Mouse (Mus musculus): Measurements from ENCODE around the gene Foxo6. TPM values are rescaled to one million over a fixed set of nuclear protein-coding genes. Genes with fewer than 3 reads are reported as not detected.

Foxo6 gene
- polyA plus RNA-seq, 1 experiment, result 24.9 TPM

- no peaks in the 10 kb centered on the region for H3K79me2 ChIP-seq (ENCODE audit: control insufficient read depth, insufficient read depth)
- no peak overlapping the region for H3K4me2 ChIP-seq (ENCODE audit: low read depth)
- TF ChIP-seq MYOD1 (IDR thresholded peaks at IDR 0.05; ENCODE audit: control insufficient read depth in 1 of 3, insufficient read length in 2 of 3, low read depth in 2 of 3) (no peak), POLR2A (IDR thresholded peaks at IDR 0.05; ENCODE audit: insufficient read length, low read depth) (no peak), E2F4 (IDR thresholded peaks at IDR 0.05; ENCODE audit: insufficient read depth) (no peak), REST (IDR thresholded peaks at IDR 0.05; ENCODE audit: insufficient read depth, insufficient read length) (no peak), MYOG (IDR thresholded peaks at IDR 0.05; ENCODE audit: control insufficient read depth in 1 of 3, insufficient read depth in 1 of 3, insufficient read length in 2 of 3, low read depth in 2 of 3) (no peak), SRF (IDR thresholded peaks at IDR 0.05; ENCODE audit: control insufficient read depth, insufficient read length, low read depth) (no peak), MAX (IDR thresholded peaks at IDR 0.05; ENCODE audit: low read depth) (no peak), TCF3 (IDR thresholded peaks at IDR 0.05; ENCODE audit: insufficient read length, low read depth) (no peak), CEBPB (IDR thresholded peaks at IDR 0.05; ENCODE audit: insufficient read depth, poor library complexity, severe bottlenecking) (no peak), TCF12 (IDR thresholded peaks at IDR 0.05; ENCODE audit: insufficient read depth, poor library complexity, severe bottlenecking) (no peak), USF1 (IDR thresholded peaks at IDR 0.05; ENCODE audit: low read depth) (no peak), POLR2AphosphoS2 (IDR thresholded peaks at IDR 0.05; ENCODE audit: insufficient read length, low read depth) (no peak)
- H3K27me3 ChIP-seq (ENCODE audit: control insufficient read depth, insufficient read depth, insufficient read length), result no peaks in the 10 kb centered on the region
- H3ac ChIP-seq (ENCODE audit: control insufficient read depth, insufficient read length), result no peak overlapping the region
- H3K4me3 ChIP-seq, result no peak overlapping the region
- no peaks in the 10 kb centered on the region for H3K36me3 ChIP-seq (ENCODE audit: control insufficient read depth, insufficient read depth)
Measured at GRCm38 (mm10) chr4:120262726-120263125, 24.4 kb downstream of the Foxo6 start.

GRCm38 (mm10) chr4:120262206-120262605 lies 24.9 kb downstream of the Foxo6 start:
- H3K27me3 ChIP-seq (ENCODE audit: control insufficient read depth, insufficient read depth, insufficient read length), result no peaks in the 10 kb centered on the region
- TF ChIP-seq MAX (IDR thresholded peaks at IDR 0.05; ENCODE audit: low read depth), result no peak
- TF ChIP-seq SRF (IDR thresholded peaks at IDR 0.05; ENCODE audit: control insufficient read depth, insufficient read length, low read depth), result no peak
- TF ChIP-seq USF1 (IDR thresholded peaks at IDR 0.05; ENCODE audit: low read depth), result no peak
- TF ChIP-seq MYOD1 (IDR thresholded peaks at IDR 0.05; ENCODE audit: control insufficient read depth in 1 of 3, insufficient read length in 2 of 3, low read depth in 2 of 3), result no peak
- TF ChIP-seq TCF12 (IDR thresholded peaks at IDR 0.05; ENCODE audit: insufficient read depth, poor library complexity, severe bottlenecking), result no peak
- TF ChIP-seq MYOG (IDR thresholded peaks at IDR 0.05; ENCODE audit: control insufficient read depth in 1 of 3, insufficient read depth in 1 of 3, insufficient read length in 2 of 3, low read depth in 2 of 3), result no peak
- no peak for TF ChIP-seq CEBPB (IDR thresholded peaks at IDR 0.05; ENCODE audit: insufficient read depth, poor library complexity, severe bottlenecking)
- TF ChIP-seq TCF3 (IDR thresholded peaks at IDR 0.05; ENCODE audit: insufficient read length, low read depth), result no peak
- no peak for TF ChIP-seq POLR2AphosphoS2 (IDR thresholded peaks at IDR 0.05; ENCODE audit: insufficient read length, low read depth)
- TF ChIP-seq REST (IDR thresholded peaks at IDR 0.05; ENCODE audit: insufficient read depth, insufficient read length), result no peak
- TF ChIP-seq POLR2A (IDR thresholded peaks at IDR 0.05; ENCODE audit: insufficient read length, low read depth), result no peak
- TF ChIP-seq E2F4 (IDR thresholded peaks at IDR 0.05; ENCODE audit: insufficient read depth), result no peak
- H3K4me3 ChIP-seq, result no peak overlapping the region
- no peak overlapping the region for H3K4me2 ChIP-seq (ENCODE audit: low read depth)
- no peaks in the 10 kb centered on the region for H3K36me3 ChIP-seq (ENCODE audit: control insufficient read depth, insufficient read depth)
- no peaks in the 10 kb centered on the region for H3K79me2 ChIP-seq (ENCODE audit: control insufficient read depth, insufficient read depth)
- H3ac ChIP-seq (ENCODE audit: control insufficient read depth, insufficient read length), result no peak overlapping the region

- H3K27me3 ChIP-seq (ENCODE audit: control insufficient read depth, insufficient read depth, insufficient read length), result no peaks in the 10 kb centered on the region
- H3K4me2 ChIP-seq (ENCODE audit: low read depth), result no peak overlapping the region
- no peaks in the 10 kb centered on the region for H3K36me3 ChIP-seq (ENCODE audit: control insufficient read depth, insufficient read depth)
- H3K4me3 ChIP-seq, result no peak overlapping the region
- no peak overlapping the region for H3ac ChIP-seq (ENCODE audit: control insufficient read depth, insufficient read length)
- TF ChIP-seq TCF12 (IDR thresholded peaks at IDR 0.05; ENCODE audit: insufficient read depth, poor library complexity, severe bottlenecking) (no peak), CEBPB (IDR thresholded peaks at IDR 0.05; ENCODE audit: insufficient read depth, poor library complexity, severe bottlenecking) (no peak), POLR2AphosphoS2 (IDR thresholded peaks at IDR 0.05; ENCODE audit: insufficient read length, low read depth) (no peak), SRF (IDR thresholded peaks at IDR 0.05; ENCODE audit: control insufficient read depth, insufficient read length, low read depth) (no peak), E2F4 (IDR thresholded peaks at IDR 0.05; ENCODE audit: insufficient read depth) (no peak), MYOD1 (IDR thresholded peaks at IDR 0.05; ENCODE audit: control insufficient read depth in 1 of 3, insufficient read length in 2 of 3, low read depth in 2 of 3) (no peak), USF1 (IDR thresholded peaks at IDR 0.05; ENCODE audit: low read depth) (no peak)
- no peaks in the 10 kb centered on the region for H3K79me2 ChIP-seq (ENCODE audit: control insufficient read depth, insufficient read depth)
Measured at GRCm38 (mm10) chr4:120259356-120260181, 27.6 kb downstream of the Foxo6 start.

DNA sequence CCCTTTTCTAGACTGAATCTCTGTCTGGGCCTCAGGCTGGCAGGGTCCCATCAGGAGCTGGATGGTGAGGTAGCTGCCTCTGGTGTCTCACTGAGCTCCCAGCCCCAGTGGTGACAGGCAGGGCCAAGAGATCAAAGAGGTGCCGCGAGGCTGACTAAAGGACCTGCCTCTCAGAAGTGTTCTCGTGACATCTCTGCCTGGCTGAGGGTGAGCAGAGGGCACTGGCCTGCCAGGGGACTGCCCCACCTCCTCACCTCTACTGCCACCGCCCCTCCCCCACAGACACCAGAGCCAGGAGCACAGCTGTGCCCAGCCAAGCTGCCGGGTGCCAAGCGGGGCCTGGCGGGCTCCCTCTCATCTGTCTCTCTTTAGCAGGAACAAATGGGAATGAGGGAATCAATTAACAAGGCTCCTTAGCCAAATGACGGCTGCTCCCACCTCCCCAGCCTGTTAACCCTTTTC lies 38.3 kb downstream of the Foxo6 start:
- Histone ChIP-seq H3K27me3 (ENCODE audit: control insufficient read depth, insufficient read depth, insufficient read length) (no peaks in the 10 kb centered on the region), H3K4me2 (ENCODE audit: low read depth) (peak overlapping the region; percentile 54), H3K4me3 (no peak overlapping the region), H3ac (ENCODE audit: control insufficient read depth, insufficient read length) (no peak overlapping the region), H3K79me2 (ENCODE audit: control insufficient read depth, insufficient read depth) (no peaks in the 10 kb centered on the region), H3K36me3 (ENCODE audit: control insufficient read depth, insufficient read depth) (no peaks in the 10 kb centered on the region)
- TF ChIP-seq CEBPB (IDR thresholded peaks at IDR 0.05; ENCODE audit: insufficient read depth, poor library complexity, severe bottlenecking), result no peak
- TF ChIP-seq MAX (IDR thresholded peaks at IDR 0.05; ENCODE audit: low read depth), result no peak
- peak; percentile 90 for TF ChIP-seq TCF12 (IDR thresholded peaks at IDR 0.05; ENCODE audit: insufficient read depth, poor library complexity, severe bottlenecking)
- TF ChIP-seq POLR2AphosphoS2 (IDR thresholded peaks at IDR 0.05; ENCODE audit: insufficient read length, low read depth), result no peak
- TF ChIP-seq USF1 (IDR thresholded peaks at IDR 0.05; ENCODE audit: low read depth), result no peak
- peak; percentile 44 to 98 (median 96) for TF ChIP-seq MYOG (IDR thresholded peaks at IDR 0.05; ENCODE audit: control insufficient read depth in 1 of 3, insufficient read depth in 1 of 3, insufficient read length in 2 of 3, low read depth in 2 of 3)
- TF ChIP-seq E2F4 (IDR thresholded peaks at IDR 0.05; ENCODE audit: insufficient read depth), result no peak
- TF ChIP-seq TCF3 (IDR thresholded peaks at IDR 0.05; ENCODE audit: insufficient read length, low read depth), result peak; percentile 85
- TF ChIP-seq REST (IDR thresholded peaks at IDR 0.05; ENCODE audit: insufficient read depth, insufficient read length), result no peak
- no peak for TF ChIP-seq SRF (IDR thresholded peaks at IDR 0.05; ENCODE audit: control insufficient read depth, insufficient read length, low read depth)
- no peak for TF ChIP-seq POLR2A (IDR thresholded peaks at IDR 0.05; ENCODE audit: insufficient read length, low read depth)
- TF ChIP-seq MYOD1 (IDR thresholded peaks at IDR 0.05; ENCODE audit: control insufficient read depth in 1 of 3, insufficient read length in 2 of 3, low read depth in 2 of 3), result peak in 2 of 3 experiments; percentile 87 to 98
